Mouse (Mus musculus): ENCODE data around the gene Gm20521.

The Gm20521 gene

GRCm38 (mm10) chr14:54913343-54913742, 30.1 kb downstream of the Gm20521 start:
- no peak for TF ChIP-seq GATA4 (IDR thresholded peaks at IDR 0.05; ENCODE audit: insufficient replicate concordance, low read length)

GRCm38 (mm10) chr14:54920076-54920685, 36.9 kb downstream of the Gm20521 start:
- TF ChIP-seq GATA4 (IDR thresholded peaks at IDR 0.05; ENCODE audit: insufficient replicate concordance, low read length), result no peak

- TF ChIP-seq GATA4 (IDR thresholded peaks at IDR 0.05; ENCODE audit: insufficient replicate concordance, low read length), result no peak
Observed at GRCm38 (mm10) chr14:54924641-54925348, 41.6 kb downstream of the Gm20521 start.

- TF ChIP-seq GATA4 (IDR thresholded peaks at IDR 0.05; ENCODE audit: insufficient replicate concordance, low read length), result no peak
Observed at GRCm38 (mm10) chr14:54925349-54926342, 42.4 kb downstream of the Gm20521 start, which contains the start of gene Efs. TSS of gene Efs (minus strand) at chr14:54926126.

GRCm38 (mm10) chr14:54926401-54927158, 43.3 kb downstream of the Gm20521 start:
- TF ChIP-seq GATA4 (IDR thresholded peaks at IDR 0.05; ENCODE audit: insufficient replicate concordance, low read length), result no peak

- TF ChIP-seq GATA4 (IDR thresholded peaks at IDR 0.05; ENCODE audit: insufficient replicate concordance, low read length), result no peak
Observed at GRCm38 (mm10) chr14:54927296-54927695, 44.1 kb downstream of the Gm20521 start.

GRCm38 (mm10) chr14:54929801-54930200, 46.6 kb downstream of the Gm20521 start:
- TF ChIP-seq GATA4 (IDR thresholded peaks at IDR 0.05; ENCODE audit: insufficient replicate concordance, low read length), result no peak

GRCm38 (mm10) chr14:54930431-54930830, 47.2 kb downstream of the Gm20521 start:
- no peak for TF ChIP-seq GATA4 (IDR thresholded peaks at IDR 0.05; ENCODE audit: insufficient replicate concordance, low read length)

GRCm38 (mm10) chr14:54932645-54933150, 49.5 kb downstream of the Gm20521 start, which contains the start of gene Il25:
TSS of gene Il25 (plus strand) at chr14:54932695.
- TF ChIP-seq GATA4 (IDR thresholded peaks at IDR 0.05; ENCODE audit: insufficient replicate concordance, low read length), result no peak

- no peak for TF ChIP-seq GATA4 (IDR thresholded peaks at IDR 0.05; ENCODE audit: insufficient replicate concordance, low read length)
Observed at GRCm38 (mm10) chr14:54935904-54936830, 52.9 kb downstream of the Gm20521 start, which contains the start of gene Cmtm5. TSS of gene Cmtm5 (plus strand) at chr14:54936261.

GRCm38 (mm10) chr14:54936831-54937160, 53.6 kb downstream of the Gm20521 start:
- TF ChIP-seq GATA4 (IDR thresholded peaks at IDR 0.05; ENCODE audit: insufficient replicate concordance, low read length), result no peak

- TF ChIP-seq GATA4 (IDR thresholded peaks at IDR 0.05; ENCODE audit: insufficient replicate concordance, low read length), result no peak
Observed at GRCm38 (mm10) chr14:54937361-54938182, 54.3 kb downstream of the Gm20521 start.
